Mouse (Mus musculus): ENCODE results near the gene Olfr823. TPM values are rescaled to one million over a fixed set of nuclear protein-coding genes. Genes with fewer than 3 reads are reported as not detected.
"Not testable (repeated sequence)": the region's sequence is repeated elsewhere in the genome, so short reads cannot be mapped to it uniquely, and the experiment has no call there.

Gene Olfr823
- not detected for total RNA-seq (2021)

DNA sequence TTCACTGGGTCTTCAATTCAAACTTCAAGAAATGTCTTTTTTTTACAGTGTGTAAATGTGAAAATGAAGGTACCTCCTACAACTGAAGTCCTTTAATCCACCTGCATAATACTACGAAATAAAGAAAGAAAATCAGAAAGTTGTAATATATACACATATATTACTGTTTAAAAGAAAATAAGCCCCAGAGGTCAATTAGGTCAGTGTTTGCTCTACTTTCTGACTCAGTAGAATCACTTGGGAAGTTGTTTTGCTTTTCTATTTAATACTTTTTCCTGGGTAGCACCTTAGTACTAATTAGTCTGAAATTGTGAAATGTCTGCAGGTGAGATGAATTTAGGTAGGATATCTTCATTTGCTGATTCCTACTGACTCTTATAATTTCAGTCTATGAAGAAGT lies at the start of gene Olfr823:
Gene Olfr823 (minus strand): TSS at position 101 of the 400 bp plus-strand sequence.
- DNase-seq; intact Hi-C loops (cut with DNase I): not testable (repeated sequence)

DNA sequence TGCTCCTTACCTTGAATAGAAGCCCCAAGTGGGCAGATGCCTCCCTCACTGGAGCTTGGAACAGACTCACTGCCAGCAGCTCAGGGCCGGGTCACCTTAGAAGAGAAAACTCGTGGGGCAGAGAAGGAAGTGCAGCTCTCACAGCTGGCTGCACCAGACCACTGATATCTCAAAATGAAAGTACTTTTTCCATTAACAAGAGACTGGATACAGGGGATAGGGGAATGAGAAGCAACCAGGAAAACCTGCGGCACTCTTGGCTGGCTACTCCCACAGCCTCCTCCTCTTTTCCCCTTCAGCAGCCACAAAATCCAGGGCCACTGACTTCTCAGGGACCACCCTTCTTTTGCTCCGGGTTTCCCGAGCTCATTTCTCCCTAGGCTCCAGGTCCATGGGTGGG lies 28.9 kb upstream of the Olfr823 start:
- no peak for DNase-seq
- intact Hi-C loops (cut with DNase I): no loop called here

DNA sequence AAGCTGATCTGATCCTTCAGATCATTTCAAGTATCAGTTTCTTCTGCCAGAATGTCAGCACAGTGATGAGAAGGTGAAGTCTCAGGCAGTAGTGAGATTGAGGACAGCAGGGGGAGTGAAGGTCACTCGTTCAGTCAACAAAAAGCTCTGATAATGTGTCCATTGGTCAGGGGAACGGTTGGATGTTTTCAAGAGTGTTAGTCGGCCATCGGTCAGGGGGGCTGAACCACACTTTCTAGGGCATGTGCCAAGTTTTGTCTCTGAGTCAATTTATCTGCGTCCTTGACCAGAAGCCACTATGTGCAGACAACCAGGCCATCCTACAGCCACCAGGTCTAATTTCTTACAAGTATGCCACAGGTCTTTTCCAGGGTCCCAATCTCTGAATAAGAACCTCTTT lies 27.3 kb upstream of the Olfr823 start:
- intact Hi-C loops (cut with DNase I); DNase-seq: not testable (repeated sequence)

DNA sequence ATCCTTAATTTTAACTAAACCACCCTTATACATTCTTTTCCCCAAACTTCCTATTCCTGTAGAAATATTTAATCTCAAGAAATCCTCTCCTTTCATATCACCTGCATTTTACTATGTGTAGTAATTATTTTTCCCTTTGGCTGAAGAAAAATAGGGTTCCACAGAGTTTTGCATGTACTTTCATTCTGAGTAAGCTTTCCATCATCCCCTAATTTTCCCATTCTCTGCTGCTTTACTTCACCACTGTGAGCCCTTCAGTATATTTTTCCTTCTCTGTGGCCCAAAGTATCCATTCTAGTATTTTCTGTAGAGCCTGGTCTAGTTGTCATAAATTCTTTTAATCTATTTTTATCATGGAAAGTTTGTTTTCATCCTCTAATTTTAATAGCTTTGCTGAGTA lies 19.6 kb upstream of the Olfr823 start:
- intact Hi-C loops (cut with DNase I): no loop called here
- no peak for DNase-seq

DNA sequence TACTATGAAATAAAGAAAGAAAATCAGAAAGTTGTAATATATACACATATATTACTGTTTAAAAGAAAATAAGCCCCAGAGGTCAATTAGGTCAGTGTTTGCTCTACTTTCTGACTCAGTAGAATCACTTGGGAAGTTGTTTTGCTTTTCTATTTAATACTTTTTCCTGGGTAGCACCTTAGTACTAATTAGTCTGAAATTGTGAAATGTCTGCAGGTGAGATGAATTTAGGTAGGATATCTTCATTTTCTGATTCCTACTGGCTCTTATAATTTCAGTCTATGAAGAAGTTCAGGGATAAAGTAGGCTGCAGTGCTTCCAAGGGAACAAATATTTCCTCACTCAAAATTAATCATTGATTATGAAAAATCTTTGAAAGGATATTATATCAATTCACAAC lies 14.7 kb upstream of the Olfr823 start, which contains the start of gene Olfr824:
Gene Olfr824 (minus strand): TSS at position 101 of the 400 bp plus-strand sequence.
- DNase-seq; intact Hi-C loops (cut with DNase I): not testable (repeated sequence)

DNA sequence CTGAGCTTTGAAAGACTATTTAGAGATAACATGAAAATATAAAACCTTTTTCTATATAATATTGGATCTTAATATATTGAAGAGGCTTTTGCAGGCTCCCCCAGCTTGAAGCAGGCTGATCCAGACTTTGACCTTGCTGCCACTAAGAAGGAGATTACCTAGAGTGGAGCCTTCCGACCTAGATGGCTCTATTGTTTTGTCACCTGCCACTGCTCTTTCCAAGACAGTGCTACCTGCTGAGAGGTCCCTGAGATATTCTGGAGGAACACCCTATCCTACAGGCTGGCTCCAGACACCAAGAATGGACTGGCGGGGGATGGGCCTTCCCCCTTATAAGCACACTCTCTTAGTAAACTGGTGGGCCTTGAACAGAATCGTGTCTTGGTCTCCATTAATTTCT lies 862 bp upstream of the Olfr823 start:
- DNase-seq; intact Hi-C loops (cut with DNase I): not testable (repeated sequence)

DNA sequence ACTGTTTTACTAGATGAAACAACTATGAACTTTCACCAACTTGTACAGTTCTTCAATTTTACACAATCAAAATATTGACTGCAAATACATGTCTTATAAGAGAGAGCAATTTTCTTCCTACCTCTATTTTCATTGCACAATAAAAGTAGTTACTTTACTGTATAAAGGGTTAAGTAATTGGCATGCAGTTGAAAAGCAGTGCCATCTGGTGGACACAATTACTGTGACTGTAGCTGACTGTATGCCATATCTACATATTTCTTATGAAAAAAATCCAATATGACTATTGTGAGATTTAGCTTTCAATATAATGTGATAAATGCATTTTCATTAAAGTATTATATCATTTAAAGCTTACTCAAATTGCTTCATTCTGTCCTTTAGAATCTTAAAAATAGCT lies 19.1 kb downstream of the Olfr823 start:
- intact Hi-C loops (cut with DNase I): no loop called here
- no peak for DNase-seq

DNA sequence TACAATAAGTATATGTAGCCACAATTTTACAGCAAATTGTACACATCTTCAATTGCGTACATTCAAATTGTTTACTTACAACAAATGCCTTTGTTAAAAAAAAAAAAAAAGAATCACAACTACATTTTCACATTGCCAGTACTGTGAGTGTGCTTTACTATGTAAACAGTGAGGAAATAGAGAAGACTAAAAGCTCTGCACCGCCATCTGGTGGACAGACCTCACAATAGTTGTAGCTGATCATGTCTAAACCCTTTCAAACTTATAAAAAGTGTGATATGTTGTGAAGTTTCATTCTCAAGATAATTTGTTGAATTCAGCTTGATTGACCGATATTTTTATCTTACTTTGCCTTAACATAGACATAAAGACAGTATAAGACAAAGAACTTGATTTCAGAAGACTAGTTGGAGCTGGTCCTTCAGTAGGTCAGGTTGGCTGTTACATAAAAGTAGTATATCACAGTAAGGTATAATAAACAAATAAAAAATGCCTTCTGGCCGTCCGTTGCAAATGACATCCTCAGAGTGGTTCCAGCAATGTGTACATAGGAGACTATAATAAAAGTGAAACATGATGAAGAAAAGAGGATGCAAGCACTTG lies 22.2 kb downstream of the Olfr823 start:
- intact Hi-C loops (cut with DNase I): no loop called here
- DNase-seq: peak in 1 of 2 experiments; percentile 7

- intact Hi-C loops (cut with DNase I): no loop called here
- no peak for DNase-seq
These were observed 44.3 kb downstream of the Olfr823 start, which contains the start of gene Olfr822 for GRCm38 (mm10) chr10:130070910-130071309. TSS of gene Olfr822 (plus strand) at chr10:130071210.

Other genes with a start within 250 kb of the Olfr823 start
- gene Olfr814, start 235.5 kb downstream of the Olfr823 start, total RNA-seq (2021): not detected
- gene Olfr815, start 209.5 kb downstream of the Olfr823 start, total RNA-seq (2021): not detected
- gene Olfr816, start 199.8 kb downstream of the Olfr823 start, total RNA-seq (2021): not detected
- gene Olfr818, start 166.3 kb downstream of the Olfr823 start, total RNA-seq (2021): not detected
- gene Olfr819, start 148.1 kb downstream of the Olfr823 start, total RNA-seq (2021): not detected
- gene Olfr247, start 139.2 kb downstream of the Olfr823 start, total RNA-seq (2021): not detected
- not detected for gene Gm10310, start 130.3 kb downstream of the Olfr823 start, total RNA-seq (2021)
- gene Olfr820, start 102.8 kb downstream of the Olfr823 start, total RNA-seq (2021): not detected
- not detected for gene Olfr821, start 85.0 kb downstream of the Olfr823 start, total RNA-seq (2021)
- gene Olfr822, start 44.2 kb downstream of the Olfr823 start, total RNA-seq (2021): not detected
- gene Olfr824, start 14.6 kb upstream of the Olfr823 start, total RNA-seq (2021): not detected
- not detected for gene Olfr825, start 51.4 kb upstream of the Olfr823 start, total RNA-seq (2021)
- gene Olfr826, start 68.8 kb upstream of the Olfr823 start, total RNA-seq (2021): not detected
- gene Olfr827, start 99.0 kb upstream of the Olfr823 start, total RNA-seq (2021): not detected
- not detected for gene Neurod4, start 164.9 kb upstream of the Olfr823 start, total RNA-seq (2021)
- gene Tespa1, start 207.5 kb upstream of the Olfr823 start, total RNA-seq (2021): under 1 TPM; 0.28 to 0.33 TPM

All from heart, postnatal 36 days (tissue).